Comparison of ENCODE assay signal across 12 mouse cellular contexts in the genomic region with DNA sequence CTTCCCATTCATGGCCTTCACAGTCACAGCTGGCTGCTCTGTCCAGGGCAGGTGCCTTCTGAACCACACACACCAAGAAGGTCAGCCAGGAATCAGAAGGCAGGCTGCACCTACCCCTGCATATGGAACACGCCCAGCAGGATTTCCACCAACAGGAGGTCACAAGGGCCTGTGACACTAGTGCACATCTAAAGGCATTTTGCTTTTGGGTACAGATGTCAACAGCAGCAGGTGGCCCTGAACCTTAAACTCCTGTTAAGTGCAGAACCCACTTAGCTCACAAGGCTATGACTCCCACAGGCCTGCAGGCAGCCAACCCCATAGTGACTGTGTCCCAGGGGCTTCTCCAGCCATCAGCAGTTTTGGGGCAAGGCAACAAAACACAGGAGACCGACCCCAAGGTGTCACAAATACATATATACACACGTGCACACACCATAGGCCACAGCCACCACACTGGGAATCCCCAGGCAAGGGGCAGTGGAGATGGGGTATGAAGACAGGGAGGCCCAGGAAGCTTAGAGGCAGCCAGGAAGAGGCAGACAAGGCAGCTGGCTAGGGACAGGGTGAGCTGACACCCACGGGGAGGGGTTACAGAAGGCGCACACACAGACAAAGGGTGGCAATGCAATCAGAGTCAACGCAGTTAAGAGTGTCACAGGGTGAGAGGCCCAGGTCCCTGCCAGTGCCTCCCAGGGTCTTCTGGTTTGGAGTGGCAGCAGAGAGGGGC. TPM values are rescaled to one million over a fixed set of nuclear protein-coding genes. Genes with fewer than 3 reads are reported as not detected.
DNase-seq lines count a peak whose midpoint lies in the region; ATAC-seq and TF ChIP-seq lines count a peak whose summit lies in the region.
"Had no signal": no experiment of that assay in that cellular context is flagged by ENCODE, and none has a peak within 500 bp of the region (broad histone marks: within the 10 kb centered on the region; RNA-seq: fewer than 3 reads in every experiment).

No protein-coding gene starts in this region.

- H3K4me3 ChIP-seq in hindbrain, embryonic 11.5 days (ENCODE audit: low read depth, low read length) = no peak overlapping the region
- H3K4me3 ChIP-seq in hindbrain, embryonic 16.5 days (ENCODE audit: low read length) = no peak overlapping the region
- peak overlapping the region; percentile 83 for H3K4me3 ChIP-seq in testis, adult 2 months (ENCODE audit: control insufficient read depth, low read depth, low read length)
- H3K4me3 ChIP-seq in limb, embryonic 10.5 days = 0 out of 2 replicates have a peak overlapping the region, but pooled peaks have one; percentile 2
- H3K4me3 ChIP-seq: forebrain, embryonic 12.5 days; lung, embryonic 15.5 days had no signal

- peaks cover 19% of the 10 kb centered on the region for H3K27me3 ChIP-seq in hindbrain, embryonic 11.5 days (ENCODE audit: control insufficient read depth, insufficient read depth, low read length)
- H3K27me3 ChIP-seq in hindbrain, embryonic 16.5 days (replicated peaks; ENCODE audit: control insufficient read depth, insufficient read depth, low read length) = peaks cover 10% of the 10 kb centered on the region
- H3K27me3 ChIP-seq in testis, adult 2 months (ENCODE audit: control insufficient read depth, insufficient read depth, low read length) = no peaks in the 10 kb centered on the region
- H3K27me3 ChIP-seq in limb, embryonic 10.5 days (ENCODE audit: low read depth, poor library complexity, severe bottlenecking) = peaks cover 40% of the 10 kb centered on the region

- H3K27ac ChIP-seq in hindbrain, embryonic 11.5 days (ENCODE audit: low read depth, low read length) = 0 out of 2 replicates have a peak overlapping the region, but pooled peaks have one; percentile 7
- no peak overlapping the region for H3K27ac ChIP-seq in hindbrain, embryonic 16.5 days (ENCODE audit: low read depth, low read length)
- peak overlapping the region; percentile 85 for H3K27ac ChIP-seq in testis, adult 2 months (ENCODE audit: control insufficient read depth, insufficient read depth, low read depth, low read length)
- H3K27ac ChIP-seq in limb, embryonic 10.5 days = no peak overlapping the region
- H3K27ac ChIP-seq: lung, embryonic 15.5 days had no signal

- intact Hi-C loops in left cerebral cortex, postnatal 4 days (cut with DNase I) = no loop called here

- peaks cover 31% of the 10 kb centered on the region for H3K36me3 ChIP-seq in hindbrain, embryonic 11.5 days (ENCODE audit: control insufficient read depth, insufficient read depth, low read length)
- H3K36me3 ChIP-seq in hindbrain, embryonic 16.5 days (ENCODE audit: control insufficient read depth, insufficient read depth, low read length) = peaks cover 40% of the 10 kb centered on the region
- H3K36me3 ChIP-seq in testis, adult 2 months (ENCODE audit: control insufficient read depth, insufficient read depth, low read length) = no peaks in the 10 kb centered on the region; the same call in 1 of the 2 replicates
- H3K36me3 ChIP-seq in limb, embryonic 10.5 days = peaks cover 75% of the 10 kb centered on the region

- DNase-seq in hindbrain, embryonic 11.5 days (ENCODE audit: low spot score) = no peak
- no peak for DNase-seq in testis, postnatal 14 days (ENCODE audit: low spot score)
- no peak for DNase-seq in limb, embryonic 10.5 days (ENCODE audit: low spot score)
- DNase-seq in yolk sac, embryonic 10.5 days (ENCODE audit: low spot score) = peak; percentile 78
- no peak for DNase-seq in left cerebral cortex, postnatal 4 days
- no peak for DNase-seq in adrenal gland, adult (ENCODE audit: inconsistent age in 2 of 2, low spot score in 1 of 2)
- DNase-seq: thymus, adult 2 months had no signal

- TF ChIP-seq POLR2A in testis, adult 2 months (IDR thresholded peaks at IDR 0.05; ENCODE audit: control insufficient read depth, low read depth, low read length) = peak; percentile 29; the same call in 1 of the 2 replicates

- no peaks in the 10 kb centered on the region for H3K9me3 ChIP-seq in hindbrain, embryonic 11.5 days (ENCODE audit: control insufficient read depth, low read length)
- no peaks in the 10 kb centered on the region for H3K9me3 ChIP-seq in hindbrain, embryonic 16.5 days (ENCODE audit: control insufficient read depth, low read length)
- H3K9me3 ChIP-seq in limb, embryonic 10.5 days (replicated peaks) = no peaks in the 10 kb centered on the region
- H3K9me3 ChIP-seq: forebrain, embryonic 12.5 days; lung, embryonic 15.5 days had no signal

- ATAC-seq in hindbrain, embryonic 11.5 days (ENCODE audit: low FRiP score) = no peak
- ATAC-seq in hindbrain, embryonic 16.5 days = no peak
- ATAC-seq: inflammation-experienced regulatory T-cells, adult 6 months had no signal

- WGBS in hindbrain, embryonic 11.5 days = 85% methylated on average over 6 of the region's 6 CpGs
- WGBS in hindbrain, embryonic 16.5 days = 78% methylated on average over 5 of the region's 6 CpGs
- 83% methylated on average over 6 of the region's 6 CpGs for WGBS in limb, embryonic 10.5 days

- H3K4me2 ChIP-seq in hindbrain, embryonic 11.5 days (replicated peaks; ENCODE audit: low read depth, low read length) = no peak overlapping the region
- no peak overlapping the region for H3K4me2 ChIP-seq in hindbrain, embryonic 16.5 days (ENCODE audit: low read length)
- H3K4me2 ChIP-seq: forebrain, embryonic 12.5 days; lung, embryonic 15.5 days had no signal

- H3K4me1 ChIP-seq in hindbrain, embryonic 11.5 days (replicated peaks; ENCODE audit: control insufficient read depth, insufficient read depth, low read length) = peaks cover 25% of the 10 kb centered on the region
- peaks cover 10% of the 10 kb centered on the region for H3K4me1 ChIP-seq in hindbrain, embryonic 16.5 days (ENCODE audit: control insufficient read depth, insufficient read depth, low read depth, low read length)
- H3K4me1 ChIP-seq in testis, adult 2 months (ENCODE audit: control insufficient read depth, insufficient read depth, low read length) = peaks cover 19% of the 10 kb centered on the region
- H3K4me1 ChIP-seq in limb, embryonic 10.5 days = peaks cover 49% of the 10 kb centered on the region

- no peak overlapping the region for H3K9ac ChIP-seq in hindbrain, embryonic 11.5 days (ENCODE audit: low read depth, low read length)
- H3K9ac ChIP-seq in hindbrain, embryonic 16.5 days (ENCODE audit: low read depth, low read length) = no peak overlapping the region
- H3K9ac ChIP-seq: forebrain, embryonic 12.5 days; lung, embryonic 15.5 days had no signal

- TF ChIP-seq CTCF in testis, adult 2 months (IDR thresholded peaks at IDR 0.05; ENCODE audit: control insufficient read depth, insufficient read depth, insufficient replicate concordance, low read depth, low read length) = no peak

RNA-seq across cellular contexts. Expression of a gene that starts 1.0 kb away (rescaled TPM):
- 0.47 TPM in 1 of 2 replicates, not detected in the other for polyA plus RNA-seq in hindbrain, embryonic 11.5 days (2014; fragmentation: Nextera tagmentation; extraction: Ambion mirVana)
- polyA plus RNA-seq in hindbrain, embryonic 16.5 days (2015; fragmentation: Nextera tagmentation; extraction: Ambion mirVana) = 0.49 and 1.1 TPM in 2 replicates
- 273 and 296 TPM in 2 replicates for polyA plus RNA-seq in testis, adult 2 months (2012; rRNA removed)
- polyA plus RNA-seq in limb, embryonic 10.5 days (2016; fragmentation: Nextera tagmentation; extraction: Ambion mirVana) = 0.24 and 0.38 TPM in 2 replicates
- 1 to 10 TPM; 1.3 to 1.4 TPM for total RNA-seq in left cerebral cortex, postnatal 4 days (2021)

RNA-seq across cellular contexts. Expression of a gene that starts 9.4 kb away (rescaled TPM):
- 3.9 and 4.6 TPM in 2 replicates for polyA plus RNA-seq in hindbrain, embryonic 11.5 days (2014; fragmentation: Nextera tagmentation; extraction: Ambion mirVana)
- 17.5 and 19.0 TPM in 2 replicates for polyA plus RNA-seq in hindbrain, embryonic 16.5 days (2015; fragmentation: Nextera tagmentation; extraction: Ambion mirVana)
- polyA plus RNA-seq in testis, adult 2 months (2012; rRNA removed) = 33.1 and 39.7 TPM in 2 replicates
- polyA plus RNA-seq in limb, embryonic 10.5 days (2016; fragmentation: Nextera tagmentation; extraction: Ambion mirVana) = 7.6 and 8.8 TPM in 2 replicates
- 10 to 100 TPM; 29.6 to 29.7 TPM for total RNA-seq in left cerebral cortex, postnatal 4 days (2021)

RNA-seq across cellular contexts. Expression of a gene that starts 11.7 kb away (rescaled TPM):
- polyA plus RNA-seq in hindbrain, embryonic 11.5 days (2014; fragmentation: Nextera tagmentation; extraction: Ambion mirVana) = 83.0 and 92.1 TPM in 2 replicates
- polyA plus RNA-seq in hindbrain, embryonic 16.5 days (2015; fragmentation: Nextera tagmentation; extraction: Ambion mirVana) = 149 and 156 TPM in 2 replicates
- 161 and 178 TPM in 2 replicates for polyA plus RNA-seq in testis, adult 2 months (2012; rRNA removed)
- polyA plus RNA-seq in limb, embryonic 10.5 days (2016; fragmentation: Nextera tagmentation; extraction: Ambion mirVana) = 134 and 148 TPM in 2 replicates
- 100 to 1,000 TPM; 109 to 112 TPM for total RNA-seq in left cerebral cortex, postnatal 4 days (2021)

RNA-seq across cellular contexts. Expression of a gene that starts 16.4 kb away (rescaled TPM):
- polyA plus RNA-seq in hindbrain, embryonic 11.5 days (2014; fragmentation: Nextera tagmentation; extraction: Ambion mirVana) = 90.2 and 100 TPM in 2 replicates
- 31.7 TPM in 2 replicates for polyA plus RNA-seq in hindbrain, embryonic 16.5 days (2015; fragmentation: Nextera tagmentation; extraction: Ambion mirVana)
- 23.0 and 27.7 TPM in 2 replicates for polyA plus RNA-seq in testis, adult 2 months (2012; rRNA removed)
- 99.6 and 114 TPM in 2 replicates for polyA plus RNA-seq in limb, embryonic 10.5 days (2016; fragmentation: Nextera tagmentation; extraction: Ambion mirVana)
- total RNA-seq in left cerebral cortex, postnatal 4 days (2021) = 10 to 100 TPM; 23.5 to 26.8 TPM

RNA-seq across cellular contexts. Expression of a gene that starts 17.6 kb away (rescaled TPM):
- 44.8 and 52.6 TPM in 2 replicates for polyA plus RNA-seq in hindbrain, embryonic 11.5 days (2014; fragmentation: Nextera tagmentation; extraction: Ambion mirVana)
- polyA plus RNA-seq in hindbrain, embryonic 16.5 days (2015; fragmentation: Nextera tagmentation; extraction: Ambion mirVana) = 99.8 and 108 TPM in 2 replicates
- 38.5 and 46.3 TPM in 2 replicates for polyA plus RNA-seq in testis, adult 2 months (2012; rRNA removed)
- 101 and 115 TPM in 2 replicates for polyA plus RNA-seq in limb, embryonic 10.5 days (2016; fragmentation: Nextera tagmentation; extraction: Ambion mirVana)
- 10 to 100 TPM; 58.8 to 61.5 TPM for total RNA-seq in left cerebral cortex, postnatal 4 days (2021)

Comparison
In these comparisons a context has a peak if more than half of its experiments do, and no peak if none do; other contexts are left out.
1. H3K27ac ChIP-seq: peak in hindbrain, embryonic 11.5 days (single experiment) and testis, adult 2 months (single experiment); none in hindbrain, embryonic 16.5 days (single experiment) and limb, embryonic 10.5 days (single experiment).
2. H3K4me3 ChIP-seq: peak in testis, adult 2 months (single experiment) and limb, embryonic 10.5 days (single experiment); none in hindbrain, embryonic 11.5 days (single experiment) and hindbrain, embryonic 16.5 days (single experiment).
3. RNA of a gene that starts 1.0 kb away (polyA plus RNA-seq): 273 to 296 TPM in testis, adult 2 months; 0.49 to 1.1 TPM in hindbrain, embryonic 16.5 days, 0.24 to 0.38 TPM in limb, embryonic 10.5 days and 0.47 TPM in hindbrain, embryonic 11.5 days; every median in the first group is over 100 times any median in the second.